Mouse (Mus musculus) heart, postnatal 0 days (tissue): ENCODE results near the gene Naa38.

Experiments
- CTCF ChIP-seq: IDR thresholded peaks from 2 replicates; pipeline ENCODE4 v1.5.1; 2016; ENCODE audit warnings: antibody characterized with exemption, control low read depth, low read depth
- EP300 ChIP-seq: IDR thresholded peaks from 2 replicates; pipeline ENCODE4 v1.6.1; 2016; ENCODE audit warnings: antibody characterized with exemption, low read depth

DNA sequence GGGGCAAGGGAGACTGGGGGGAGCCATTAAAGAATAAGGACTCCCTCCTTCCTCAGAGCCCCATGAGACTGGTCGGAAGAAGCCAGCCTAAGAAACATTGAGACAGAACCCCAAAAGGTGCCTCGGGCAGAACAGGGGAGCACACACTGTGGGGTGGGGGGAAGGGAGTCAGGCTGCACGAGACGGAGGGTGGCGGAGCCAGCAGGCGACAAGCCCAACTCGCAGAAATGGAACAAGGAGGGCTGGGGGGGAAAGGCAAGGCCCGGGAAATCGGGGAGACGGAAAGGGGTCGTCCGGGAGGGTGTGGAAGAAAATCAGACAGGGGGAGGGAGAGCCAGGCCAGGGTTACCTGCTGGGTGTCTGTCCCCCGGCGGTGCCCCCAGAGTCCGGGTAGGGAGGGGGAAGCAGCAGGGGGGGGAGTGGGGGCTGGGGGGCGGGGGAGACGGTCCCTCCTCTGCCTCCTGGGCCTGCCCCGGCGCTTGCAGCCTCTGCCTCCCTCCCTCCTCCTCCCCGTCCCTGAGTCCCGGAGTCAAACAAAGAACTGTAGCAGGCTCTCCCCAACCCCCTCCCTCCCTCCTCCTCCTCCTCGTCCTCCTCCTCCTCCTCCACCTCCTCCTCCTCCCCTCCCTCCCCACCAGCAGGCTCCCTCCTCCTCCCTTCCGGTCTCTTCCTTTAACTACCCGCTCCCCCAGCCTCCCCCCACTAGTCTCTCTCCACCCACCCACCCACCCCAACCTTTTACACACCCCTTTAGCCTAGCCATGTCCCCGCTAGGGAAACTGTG, 20.6 kb downstream of the Naa38 start:
- TF ChIP-seq CTCF (no peak), EP300 (peak; percentile 1; the same call in 1 of the 2 replicates)
